Mouse (Mus musculus): Measurements from ENCODE around the gene Abcg5. TPM values are rescaled to one million over a fixed set of nuclear protein-coding genes. Genes with fewer than 3 reads are reported as not detected.

Gene Abcg5
- polyA plus RNA-seq (2015; fragmentation: Nextera tagmentation; extraction: Ambion mirVana): 0.21 and 0.45 TPM in 2 replicates

GRCm38 (mm10) chr17:84682734-84683717, at the start of gene Abcg5:
TSS of gene Abcg5 (minus strand) at chr17:84683011.
- ATAC-seq (ENCODE audit: low read depth): no peak
- Histone ChIP-seq H3K4me1 (replicated peaks; ENCODE audit: control insufficient read depth, insufficient read depth, low read length) (no peaks in the 10 kb centered on the region), H3K36me3 (ENCODE audit: control insufficient read depth, insufficient read depth, low read length) (no peaks in the 10 kb centered on the region), H3K4me3 (ENCODE audit: low read length) (no peak within 1 kb of the TSS), H3K4me2 (ENCODE audit: low read depth, low read length) (no peak within 1 kb of the TSS), H3K9ac (ENCODE audit: low read length) (no peak within 1 kb of the TSS), H3K27me3 (ENCODE audit: control insufficient read depth, insufficient read depth, low read depth, low read length) (no peaks in the 10 kb centered on the region), H3K9me3 (ENCODE audit: control insufficient read depth, low read length) (no peaks in the 10 kb centered on the region), H3K27ac (ENCODE audit: low read length) (no peak within 1 kb of the TSS)
- WGBS: 64% methylated on average over 18 of the region's 18 CpGs

GRCm38 (mm10) chr17:84732612-84733011, 49.8 kb upstream of the Abcg5 start:
- no peak overlapping the region for H3K4me2 ChIP-seq (ENCODE audit: low read depth, low read length)
- H3K9me3 ChIP-seq (ENCODE audit: control insufficient read depth, low read length): no peaks in the 10 kb centered on the region
- H3K36me3 ChIP-seq (ENCODE audit: control insufficient read depth, insufficient read depth, low read length): peaks cover 7% of the 10 kb centered on the region; the same call in 1 of the 2 replicates
- H3K27ac ChIP-seq (ENCODE audit: low read length): no peak overlapping the region
- no peaks in the 10 kb centered on the region for H3K27me3 ChIP-seq (ENCODE audit: control insufficient read depth, insufficient read depth, low read depth, low read length)
- H3K4me3 ChIP-seq (ENCODE audit: low read length): no peak overlapping the region
- ATAC-seq (ENCODE audit: low read depth): no peak
- H3K4me1 ChIP-seq (replicated peaks; ENCODE audit: control insufficient read depth, insufficient read depth, low read length): no peaks in the 10 kb centered on the region
- H3K9ac ChIP-seq (ENCODE audit: low read length): no peak overlapping the region
- 87% methylated on average over 8 of the region's 8 CpGs for WGBS

- no peak overlapping the region for H3K4me2 ChIP-seq (ENCODE audit: low read depth, low read length)
- H3K9ac ChIP-seq (ENCODE audit: low read length): no peak overlapping the region
- H3K36me3 ChIP-seq (ENCODE audit: control insufficient read depth, insufficient read depth, low read length): 0 out of 2 replicates have a peak, but pooled peaks cover 7% of the 10 kb centered on the region
- H3K4me3 ChIP-seq (ENCODE audit: low read length): no peak overlapping the region
- no peak overlapping the region for H3K27ac ChIP-seq (ENCODE audit: low read length)
- H3K4me1 ChIP-seq (replicated peaks; ENCODE audit: control insufficient read depth, insufficient read depth, low read length): no peaks in the 10 kb centered on the region
- H3K27me3 ChIP-seq (ENCODE audit: control insufficient read depth, insufficient read depth, low read depth, low read length): no peaks in the 10 kb centered on the region
- H3K9me3 ChIP-seq (ENCODE audit: control insufficient read depth, low read length): no peaks in the 10 kb centered on the region
- ATAC-seq (ENCODE audit: low read depth): no peak
- 87% methylated on average over 12 of the region's 12 CpGs for WGBS
Measured at GRCm38 (mm10) chr17:84731361-84731760, 48.5 kb upstream of the Abcg5 start.

GRCm38 (mm10) chr17:84729140-84729539, 46.3 kb upstream of the Abcg5 start:
- Histone ChIP-seq H3K9ac (ENCODE audit: low read length) (no peak overlapping the region), H3K9me3 (ENCODE audit: control insufficient read depth, low read length) (no peaks in the 10 kb centered on the region), H3K4me3 (ENCODE audit: low read length) (no peak overlapping the region), H3K36me3 (ENCODE audit: control insufficient read depth, insufficient read depth, low read length) (peaks cover 17% of the 10 kb centered on the region; the same call in 1 of the 2 replicates), H3K4me1 (replicated peaks; ENCODE audit: control insufficient read depth, insufficient read depth, low read length) (no peaks in the 10 kb centered on the region), H3K4me2 (ENCODE audit: low read depth, low read length) (no peak overlapping the region), H3K27me3 (ENCODE audit: control insufficient read depth, insufficient read depth, low read depth, low read length) (no peaks in the 10 kb centered on the region), H3K27ac (ENCODE audit: low read length) (no peak overlapping the region)
- WGBS: 81% methylated on average over 5 of the region's 5 CpGs
- no peak for ATAC-seq (ENCODE audit: low read depth)

- ATAC-seq (ENCODE audit: low read depth): no peak
- no peaks in the 10 kb centered on the region for H3K9me3 ChIP-seq (ENCODE audit: control insufficient read depth, low read length)
- H3K36me3 ChIP-seq (ENCODE audit: control insufficient read depth, insufficient read depth, low read length): peaks cover 17% of the 10 kb centered on the region; the same call in 1 of the 2 replicates
- H3K27me3 ChIP-seq (ENCODE audit: control insufficient read depth, insufficient read depth, low read depth, low read length): no peaks in the 10 kb centered on the region
- no peak overlapping the region for H3K4me2 ChIP-seq (ENCODE audit: low read depth, low read length)
- 74% methylated on average over 1 of the region's 1 CpGs for WGBS
- H3K9ac ChIP-seq (ENCODE audit: low read length): no peak overlapping the region
- no peak overlapping the region for H3K27ac ChIP-seq (ENCODE audit: low read length)
- H3K4me3 ChIP-seq (ENCODE audit: low read length): no peak overlapping the region
- no peaks in the 10 kb centered on the region for H3K4me1 ChIP-seq (replicated peaks; ENCODE audit: control insufficient read depth, insufficient read depth, low read length)
Measured at GRCm38 (mm10) chr17:84728201-84728911, 45.5 kb upstream of the Abcg5 start.

GRCm38 (mm10) chr17:84725163-84725562, 42.4 kb upstream of the Abcg5 start:
- no peaks in the 10 kb centered on the region for H3K4me1 ChIP-seq (replicated peaks; ENCODE audit: control insufficient read depth, insufficient read depth, low read length)
- ATAC-seq (ENCODE audit: low read depth): no peak
- H3K9me3 ChIP-seq (ENCODE audit: control insufficient read depth, low read length): no peaks in the 10 kb centered on the region
- WGBS: 97% methylated on average over 3 of the region's 3 CpGs
- no peak overlapping the region for H3K4me2 ChIP-seq (ENCODE audit: low read depth, low read length)
- no peak overlapping the region for H3K4me3 ChIP-seq (ENCODE audit: low read length)
- H3K36me3 ChIP-seq (ENCODE audit: control insufficient read depth, insufficient read depth, low read length): peaks cover 21% of the 10 kb centered on the region
- H3K27ac ChIP-seq (ENCODE audit: low read length): no peak overlapping the region
- H3K9ac ChIP-seq (ENCODE audit: low read length): no peak overlapping the region
- H3K27me3 ChIP-seq (ENCODE audit: control insufficient read depth, insufficient read depth, low read depth, low read length): no peaks in the 10 kb centered on the region

- Histone ChIP-seq H3K9ac (ENCODE audit: low read length) (no peak overlapping the region), H3K27me3 (ENCODE audit: control insufficient read depth, insufficient read depth, low read depth, low read length) (no peaks in the 10 kb centered on the region)
Measured at GRCm38 (mm10) chr17:84724028-84724427, 41.2 kb upstream of the Abcg5 start.

GRCm38 (mm10) chr17:84719105-84719504, 36.3 kb upstream of the Abcg5 start:
- H3K4me1 ChIP-seq (replicated peaks; ENCODE audit: control insufficient read depth, insufficient read depth, low read length): no peaks in the 10 kb centered on the region
- H3K9me3 ChIP-seq (ENCODE audit: control insufficient read depth, low read length): no peaks in the 10 kb centered on the region
- peaks cover 14% of the 10 kb centered on the region for H3K36me3 ChIP-seq (ENCODE audit: control insufficient read depth, insufficient read depth, low read length)
- ATAC-seq (ENCODE audit: low read depth): no peak
- no peak overlapping the region for H3K4me3 ChIP-seq (ENCODE audit: low read length)
- no peak overlapping the region for H3K9ac ChIP-seq (ENCODE audit: low read length)
- WGBS: 78% methylated on average over 3 of the region's 3 CpGs
- no peaks in the 10 kb centered on the region for H3K27me3 ChIP-seq (ENCODE audit: control insufficient read depth, insufficient read depth, low read depth, low read length)
- no peak overlapping the region for H3K27ac ChIP-seq (ENCODE audit: low read length)
- no peak overlapping the region for H3K4me2 ChIP-seq (ENCODE audit: low read depth, low read length)

More at GRCm38 (mm10) chr17:84724028-84724427, 41.2 kb upstream of the Abcg5 start:
- Histone ChIP-seq H3K4me1 (replicated peaks; ENCODE audit: control insufficient read depth, insufficient read depth, low read length) (no peaks in the 10 kb centered on the region), H3K27ac (ENCODE audit: low read length) (no peak overlapping the region), H3K4me2 (ENCODE audit: low read depth, low read length) (no peak overlapping the region), H3K4me3 (ENCODE audit: low read length) (no peak overlapping the region), H3K36me3 (ENCODE audit: control insufficient read depth, insufficient read depth, low read length) (peaks cover 21% of the 10 kb centered on the region), H3K9me3 (ENCODE audit: control insufficient read depth, low read length) (no peaks in the 10 kb centered on the region)
- ATAC-seq (ENCODE audit: low read depth): no peak
- WGBS: 89% methylated on average over 9 of the region's 9 CpGs

GRCm38 (mm10) chr17:84717416-84717815, 34.6 kb upstream of the Abcg5 start:
- WGBS: 53% methylated on average over 5 of the region's 5 CpGs
- Histone ChIP-seq H3K27me3 (ENCODE audit: control insufficient read depth, insufficient read depth, low read depth, low read length) (no peaks in the 10 kb centered on the region), H3K4me1 (replicated peaks; ENCODE audit: control insufficient read depth, insufficient read depth, low read length) (no peaks in the 10 kb centered on the region), H3K9me3 (ENCODE audit: control insufficient read depth, low read length) (no peaks in the 10 kb centered on the region), H3K4me2 (ENCODE audit: low read depth, low read length) (no peak overlapping the region), H3K36me3 (ENCODE audit: control insufficient read depth, insufficient read depth, low read length) (peaks cover 16% of the 10 kb centered on the region), H3K27ac (ENCODE audit: low read length) (no peak overlapping the region), H3K4me3 (ENCODE audit: low read length) (no peak overlapping the region), H3K9ac (ENCODE audit: low read length) (no peak overlapping the region)
- no peak for ATAC-seq (ENCODE audit: low read depth)

Data from lung, embryonic 16.5 days (tissue).